Mouse (Mus musculus): ENCODE measurements around the gene Lpin3.

- TF ChIP-seq POLR2A (IDR thresholded peaks at IDR 0.05; ENCODE audit: low read depth, low read length) (peak; percentile 44; the same call in 1 of the 2 replicates), CTCF (IDR thresholded peaks at IDR 0.05; ENCODE audit: borderline replicate concordance, insufficient read depth, low read length) (no peak)
Observed at GRCm38 (mm10) chr2:160880453-160881195, at the start of gene Lpin3.

All from embryonic fibroblast, embryonic 13.5 days (primary cell).